Mouse (Mus musculus) neutrophil, adult 5-6 weeks (primary cell): Measurements from ENCODE around the gene Kif1b. TPM values are rescaled to one million over a fixed set of nuclear protein-coding genes. Genes with fewer than 3 reads are reported as not detected.

Source experiments
- ATAC-seq: fragments of 151-379, 151-347 bp; 2 replicates; pipeline ENCODE4 v1.8.0; 2017; ENCODE audit warnings: mild to moderate bottlenecking, moderate TSS enrichment; ENCODE audit not compliant: insufficient number of reproducible peaks, poor library complexity, low FRiP score, severe bottlenecking; ENCODE audit errors: extremely low read depth
- total RNA-seq: library from RNA; stranded (forward); fragments of 200-1000 nt; gene quantifications from 2 replicates; pipeline ENCODE4 v1.2.3, GENCODE M21; 2017

The Kif1b gene
- 46.5 and 51.4 TPM in 2 replicates for total RNA-seq

GRCm38 (mm10) chr4:149307596-149308490, at the start of gene Kif1b:
TSS of gene Kif1b (minus strand) at chr4:149307693.
- ATAC-seq: peak; percentile 99

- ATAC-seq: no peak
Measured at GRCm38 (mm10) chr4:149354671-149355070, 47.2 kb upstream of the Kif1b start.

- ATAC-seq: no peak
Measured at GRCm38 (mm10) chr4:149351596-149352150, 44.2 kb upstream of the Kif1b start.

- ATAC-seq: no peak
Measured at GRCm38 (mm10) chr4:149348963-149349362, 41.5 kb upstream of the Kif1b start.

DNA sequence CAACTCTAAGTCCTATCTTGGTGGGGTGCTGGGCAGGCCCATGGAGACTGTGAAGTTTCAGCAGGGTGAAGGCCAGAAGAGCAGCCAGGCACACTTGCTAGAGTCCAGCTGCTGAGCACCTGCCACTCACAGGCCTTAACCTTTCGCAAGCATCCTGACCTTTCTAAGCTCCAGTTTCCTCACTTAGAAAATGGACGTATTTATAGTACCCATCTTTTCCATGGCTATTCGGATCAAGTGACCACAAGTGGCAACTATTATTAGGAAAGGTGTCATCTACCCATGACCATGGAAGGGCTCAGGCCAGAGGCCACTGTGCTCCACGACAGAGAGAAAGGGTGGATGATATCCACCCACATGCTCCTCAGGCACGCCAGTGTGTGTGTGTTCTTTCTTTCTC, 38.4 kb upstream of the Kif1b start:
- ATAC-seq: no peak

GRCm38 (mm10) chr4:149344311-149344710, 36.8 kb upstream of the Kif1b start:
- ATAC-seq: no peak

DNA sequence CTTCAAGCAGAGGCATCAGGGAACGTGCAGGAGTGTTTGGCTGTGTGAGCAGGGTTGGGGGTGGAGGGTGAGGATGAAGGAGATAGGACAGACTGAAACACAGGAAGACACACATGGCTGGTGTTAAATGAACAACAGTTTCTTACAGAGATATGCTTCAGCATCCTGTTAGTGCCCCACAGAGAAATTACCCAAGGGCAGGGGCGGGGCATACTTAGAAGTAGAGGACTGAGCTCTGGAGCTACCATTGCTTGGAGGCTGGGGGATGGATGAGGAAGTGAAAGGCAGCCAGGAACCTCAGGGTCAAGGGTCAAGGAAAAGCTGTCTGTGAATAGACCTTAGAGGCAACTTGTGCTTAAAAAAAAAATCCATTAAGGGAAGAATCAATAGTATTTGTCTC, 33.2 kb upstream of the Kif1b start:
- no peak for ATAC-seq

DNA sequence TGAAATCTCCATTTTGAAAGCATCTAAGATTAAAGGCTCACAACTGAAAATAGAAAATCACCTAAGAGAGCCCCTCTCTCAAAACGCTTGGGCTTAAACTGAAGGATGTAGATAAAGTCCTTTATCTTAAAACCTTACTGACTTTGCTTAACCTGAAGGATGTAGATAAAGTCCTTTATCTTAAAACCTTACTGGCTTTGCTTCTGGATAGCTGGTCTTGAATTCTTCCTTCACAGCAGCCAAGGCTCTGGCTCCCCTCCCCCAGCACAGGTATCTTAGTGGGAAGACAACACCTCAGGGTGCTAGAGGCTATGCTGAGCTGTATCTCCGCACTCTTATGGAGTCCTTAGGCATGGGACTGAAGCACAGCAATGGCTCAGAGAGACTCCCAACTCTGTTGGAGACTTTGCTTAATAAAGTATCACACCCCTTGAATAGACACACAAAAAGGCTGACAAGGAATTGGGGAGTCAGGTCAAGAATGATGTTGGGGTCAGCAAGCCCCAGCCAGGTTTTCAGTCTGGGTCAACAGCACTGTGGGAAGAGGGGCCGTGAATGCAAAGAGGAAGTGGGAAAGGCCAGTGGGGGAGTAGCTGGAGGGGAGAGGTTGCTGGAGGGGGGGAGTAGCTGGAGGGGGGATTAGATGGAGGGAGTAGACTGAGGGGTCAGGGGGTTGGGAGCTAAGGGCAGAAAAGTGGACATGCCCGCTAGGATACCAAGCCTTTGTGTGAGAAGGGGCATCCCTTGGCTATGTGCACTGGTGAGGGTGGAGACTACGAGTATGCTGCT, 32.1 kb upstream of the Kif1b start:
- ATAC-seq: no peak

DNA sequence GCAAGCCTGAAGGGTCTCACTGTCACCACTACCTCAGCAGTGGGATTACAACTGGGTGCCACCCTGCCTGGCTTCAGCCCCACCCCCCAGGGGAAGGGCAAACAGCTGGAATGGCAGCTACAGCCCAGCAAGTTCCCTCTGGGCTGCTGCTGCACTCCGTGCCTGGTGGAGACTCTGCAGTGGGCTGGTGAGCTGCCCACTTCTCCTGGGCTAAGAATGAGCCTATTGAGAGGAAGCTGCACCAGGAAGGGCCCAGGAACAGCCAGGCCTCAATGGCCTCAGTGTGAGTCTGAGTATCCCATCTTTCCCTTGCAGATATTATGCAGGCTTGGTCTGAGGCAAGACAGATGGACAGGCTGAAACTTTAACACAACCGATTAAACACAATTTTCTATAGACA, 30.6 kb upstream of the Kif1b start:
- no peak for ATAC-seq

GRCm38 (mm10) chr4:149337353-149337752, 29.9 kb upstream of the Kif1b start:
- ATAC-seq: no peak

- no peak for ATAC-seq
Measured at GRCm38 (mm10) chr4:149336302-149336701, 28.8 kb upstream of the Kif1b start.

DNA sequence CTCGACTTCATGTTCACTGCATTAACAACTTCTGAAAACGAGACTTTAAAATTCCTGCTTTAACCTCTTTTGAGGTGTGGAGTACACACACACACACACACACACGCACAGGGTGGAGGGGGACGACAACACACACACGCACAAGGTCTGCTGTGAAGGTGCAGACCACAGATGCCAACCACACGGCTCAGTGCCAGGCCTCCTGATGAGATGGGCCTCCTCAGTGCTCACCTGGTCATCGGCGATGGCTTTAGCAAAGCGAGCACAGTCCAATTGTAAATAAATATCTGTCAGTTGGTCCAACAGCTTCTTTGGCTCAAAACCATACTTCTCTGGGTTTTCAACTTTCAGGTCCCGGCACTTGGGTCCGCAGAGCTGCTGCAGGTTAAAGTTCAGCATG, 27.4 kb upstream of the Kif1b start:
- no peak for ATAC-seq

DNA sequence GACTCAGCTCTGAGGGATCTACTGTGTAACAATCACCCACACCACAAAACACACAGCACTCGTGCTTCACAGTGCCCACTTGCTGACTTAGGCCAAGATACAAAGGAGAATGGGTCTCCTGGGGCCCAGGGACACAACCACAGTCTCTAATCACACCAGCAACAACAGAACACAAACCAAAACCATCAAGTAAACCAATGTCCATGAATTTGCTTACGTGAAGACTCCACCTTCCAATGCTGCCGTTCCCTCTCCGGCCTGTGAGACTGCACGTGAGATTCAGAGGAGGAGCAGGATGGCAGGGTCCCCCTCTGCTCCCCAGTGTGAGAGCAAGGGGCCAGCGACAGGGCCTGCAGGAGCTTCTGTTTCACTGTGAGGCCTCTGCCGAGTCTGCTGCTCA, 25.2 kb upstream of the Kif1b start:
- ATAC-seq: no peak

DNA sequence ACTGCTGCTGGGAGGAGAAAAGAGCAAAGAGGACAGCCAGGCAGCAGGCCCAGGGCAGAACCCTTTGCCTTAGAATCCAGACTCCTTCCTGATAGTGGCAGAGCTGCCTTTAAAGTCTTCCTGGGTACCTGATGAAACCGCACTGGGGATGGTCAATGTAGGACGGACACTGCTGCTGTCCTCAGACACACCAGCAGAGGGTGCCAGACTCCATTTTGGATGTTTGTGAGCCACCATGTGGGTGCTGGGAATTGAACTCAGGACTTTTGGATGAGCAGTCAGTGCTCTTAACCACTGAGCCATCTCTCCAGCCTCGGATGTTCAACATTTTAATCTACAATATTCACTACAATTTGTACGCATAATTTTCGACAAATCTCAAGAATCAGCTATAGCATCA, 23.0 kb upstream of the Kif1b start:
- no peak for ATAC-seq

DNA sequence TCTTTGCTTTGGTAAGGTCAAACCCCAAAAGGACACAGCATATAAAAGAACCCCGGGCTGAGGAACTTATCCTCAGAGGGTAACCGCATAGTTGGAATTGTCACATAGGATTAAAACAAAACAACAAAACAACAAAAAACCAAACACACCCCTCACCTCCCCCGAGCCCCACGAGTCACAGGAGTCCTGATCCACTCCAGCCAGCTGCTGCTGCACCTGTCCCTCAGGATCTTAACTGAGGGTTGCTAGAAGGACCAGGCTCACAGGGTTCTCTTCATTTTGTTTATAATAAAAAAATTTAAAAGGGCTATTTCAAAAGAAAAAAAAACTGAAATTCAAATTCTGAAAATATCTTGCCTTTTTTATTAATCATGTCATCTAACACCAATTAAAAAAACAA, 21.2 kb upstream of the Kif1b start:
- ATAC-seq: no peak

DNA sequence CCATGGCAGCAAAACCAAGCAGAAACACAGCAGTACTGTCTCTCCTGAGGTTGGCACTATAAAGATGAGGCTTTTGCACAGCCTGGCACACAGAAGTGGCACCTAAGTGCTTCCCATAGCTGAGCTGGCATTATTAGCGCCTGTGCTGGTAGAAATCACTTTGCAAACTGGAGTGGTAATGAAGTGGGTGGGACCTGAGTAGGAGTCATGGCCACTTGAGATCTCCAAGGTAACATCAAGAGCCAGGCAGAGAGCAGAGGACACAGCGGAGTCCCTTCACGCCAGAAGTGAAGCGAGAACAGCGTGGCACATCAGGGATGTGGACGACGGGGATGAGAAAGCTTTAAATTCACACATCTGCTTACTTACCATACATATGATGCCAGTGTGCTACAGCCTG, 19.8 kb upstream of the Kif1b start:
- no peak for ATAC-seq

DNA sequence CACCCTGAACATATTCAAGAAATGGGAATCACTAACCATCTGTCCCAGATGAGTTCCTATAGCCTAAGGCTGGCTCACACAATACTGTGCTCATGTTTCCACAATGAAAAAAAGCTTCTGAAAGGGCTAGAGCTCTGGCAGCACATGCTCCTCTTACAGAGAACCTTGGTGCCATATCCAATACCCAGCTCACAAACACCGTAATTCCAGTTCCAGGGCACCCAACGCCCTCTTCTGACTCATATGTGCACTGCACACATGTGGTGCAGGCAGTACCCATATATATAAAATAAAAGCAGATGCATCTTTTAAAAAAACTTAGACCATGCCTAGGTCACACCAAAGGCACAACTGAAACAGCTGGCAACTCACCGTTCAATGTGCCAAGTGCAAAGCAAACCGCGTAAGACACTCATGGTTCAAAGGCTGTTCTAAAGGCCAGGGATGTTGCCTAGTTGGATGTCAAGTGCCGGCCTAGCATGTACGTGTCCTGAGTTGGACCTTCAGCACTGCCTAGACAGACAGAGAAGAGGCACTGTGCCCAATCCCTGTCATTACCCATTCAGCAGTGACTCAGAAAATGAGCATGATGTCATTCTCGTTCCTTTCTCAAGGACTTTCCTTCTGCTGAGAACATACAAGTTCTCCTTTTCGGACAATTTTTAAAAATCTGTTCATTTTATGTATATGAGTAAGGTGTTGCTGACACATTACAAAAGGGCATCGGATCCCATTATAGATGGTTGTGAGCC, 18.1 kb upstream of the Kif1b start:
- ATAC-seq: no peak

DNA sequence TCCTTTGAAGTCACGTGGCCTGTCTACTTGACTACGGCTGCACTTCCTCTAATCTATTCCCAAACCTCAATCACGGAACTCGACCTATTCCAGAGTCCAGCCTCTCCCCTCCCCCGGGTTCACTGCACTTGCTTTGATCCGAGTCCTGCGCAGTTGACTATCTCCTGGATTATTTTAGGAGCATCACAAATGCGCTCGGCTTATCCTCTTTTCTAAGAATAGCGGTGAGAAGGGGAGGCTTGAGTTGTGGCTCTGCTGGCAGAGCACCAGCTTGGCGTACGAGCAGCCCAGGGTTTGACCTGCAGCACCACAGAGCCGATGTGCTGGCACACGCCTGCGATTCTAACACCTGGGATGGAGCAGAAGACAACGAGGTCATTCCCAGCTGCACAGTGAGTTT, 16.2 kb upstream of the Kif1b start:
- ATAC-seq: no peak

- no peak for ATAC-seq
Measured at GRCm38 (mm10) chr4:149322718-149323117, 15.2 kb upstream of the Kif1b start.
